In genomic region chr9:52102060-52102844, GRCm38 (mm10) we compare ENCODE assay signal across 8 mouse cellular contexts. TPM values are rescaled to one million over a fixed set of nuclear protein-coding genes. Genes with fewer than 3 reads are reported as not detected.
DNase-seq lines count a peak whose midpoint lies in the region; ATAC-seq lines count a peak whose summit lies in the region.

No protein-coding gene starts in this region.

- no peak overlapping the region for H3K4me2 ChIP-seq in kidney, embryonic 16.5 days (replicated peaks; ENCODE audit: low read depth, low read length)
- H3K4me2 ChIP-seq in hindbrain, embryonic 15.5 days: no peak overlapping the region

- no peaks in the 10 kb centered on the region for H3K27me3 ChIP-seq in kidney, embryonic 16.5 days (ENCODE audit: insufficient read depth, low read length)
- no peaks in the 10 kb centered on the region for H3K27me3 ChIP-seq in hindbrain, embryonic 15.5 days

- no peaks in the 10 kb centered on the region for H3K36me3 ChIP-seq in kidney, embryonic 16.5 days (ENCODE audit: insufficient read depth, low read length)
- H3K36me3 ChIP-seq in hindbrain, embryonic 15.5 days: no peaks in the 10 kb centered on the region

- peak; percentile 58; the same call in 1 of the 2 replicates for ATAC-seq in kidney, embryonic 16.5 days (ENCODE audit: low FRiP score, low TSS enrichment)
- peak; percentile 47; the same call in 1 of the 2 replicates for ATAC-seq in cerebellum, adult (ENCODE audit: insufficient number of reproducible peaks, low FRiP score, low TSS enrichment)
- ATAC-seq in hindbrain, embryonic 15.5 days (ENCODE audit: low FRiP score, low read depth): peak; percentile 61; the same call in 1 of the 2 replicates
- no peak for ATAC-seq in megakaryocyte, adult 5-6 weeks (ENCODE audit: poor library complexity, severe bottlenecking)

- 63% methylated on average over 13 of the region's 13 CpGs for WGBS in kidney, embryonic 16.5 days
- 58% methylated on average over 13 of the region's 13 CpGs for WGBS in hindbrain, embryonic 15.5 days

- H3K9ac ChIP-seq in kidney, embryonic 16.5 days (replicated peaks; ENCODE audit: low read length): no peak overlapping the region
- H3K9ac ChIP-seq in hindbrain, embryonic 15.5 days: no peak overlapping the region

- DNase-seq in kidney, adult 9 months: no peak
- peak; percentile 11 for DNase-seq in Muller cell, postnatal 12 days (ENCODE audit: inconsistent ontology term)
- no peak for DNase-seq in kidney, postnatal 25 days
- DNase-seq in urinary bladder, postnatal 25 days (ENCODE audit: low spot score): no peak

- H3K4me1 ChIP-seq in kidney, embryonic 16.5 days (ENCODE audit: insufficient read depth, low read length): peaks cover 4% of the 10 kb centered on the region; the same call in 1 of the 2 replicates
- H3K4me1 ChIP-seq in hindbrain, embryonic 15.5 days (replicated peaks): no peaks in the 10 kb centered on the region

- H3K9me3 ChIP-seq in kidney, embryonic 16.5 days (ENCODE audit: low read length): no peaks in the 10 kb centered on the region
- no peaks in the 10 kb centered on the region for H3K9me3 ChIP-seq in hindbrain, embryonic 15.5 days

- no peak overlapping the region for H3K27ac ChIP-seq in kidney, embryonic 16.5 days (ENCODE audit: low read length)
- H3K27ac ChIP-seq in hindbrain, embryonic 15.5 days (replicated peaks): no peak overlapping the region

- no peak overlapping the region for H3K4me3 ChIP-seq in kidney, embryonic 16.5 days (ENCODE audit: low read length)
- H3K4me3 ChIP-seq in hindbrain, embryonic 15.5 days: no peak overlapping the region

RNA-seq across cellular contexts. Expression of gene Rdx, which starts 55.3 kb away (rescaled TPM):
- 119 and 122 TPM in 2 replicates for polyA plus RNA-seq in kidney, embryonic 16.5 days (2015; fragmentation: Nextera tagmentation; extraction: Ambion mirVana)
- polyA plus RNA-seq in hindbrain, embryonic 15.5 days (2015; fragmentation: Nextera tagmentation; extraction: Ambion mirVana): 78.3 and 85.7 TPM in 2 replicates
- 62.7 and 69.8 TPM in 2 replicates for total RNA-seq in megakaryocyte, adult 5-6 weeks (2015)
- 164 and 165 TPM in 2 replicates for total RNA-seq in megakaryocyte, adult 5-6 weeks (2017)
